In genomic region chr11:43682415-43683217, GRCm38 (mm10) we compare ENCODE assay signal across 8 mouse cellular contexts. TPM values are rescaled to one million over a fixed set of nuclear protein-coding genes. Genes with fewer than 3 reads are reported as not detected.
A peak's percentile ranks its signal among the peaks of the same experiment; 100 is the strongest.
DNase-seq lines count a peak whose midpoint lies in the region; ATAC-seq and TF ChIP-seq lines count a peak whose summit lies in the region.

No protein-coding gene starts in this region.

- DNase-seq in A20 (ENCODE audit: low read depth, low spot score): peak; percentile 73
- peak; percentile 67 for DNase-seq in adrenal gland, postnatal 25 days
- DNase-seq in heart, adult 8-10 months (ENCODE audit: low spot score): peak; percentile 30
- peak; percentile 53 for DNase-seq in kidney, adult 9 months
- peak; percentile 72 for DNase-seq in liver
- peak; percentile 75 for DNase-seq in midbrain, postnatal 0 days (ENCODE audit: low spot score)
- DNase-seq in splenic B cell, adult 2 months (ENCODE audit: low read depth, low spot score): peak; percentile 64

- peaks cover 7% of the 10 kb centered on the region for H3K4me1 ChIP-seq in embryonic facial prominence, embryonic 13.5 days
- 0 out of 2 replicates have a peak, but pooled peaks cover 4% of the 10 kb centered on the region for H3K4me1 ChIP-seq in midbrain, postnatal 0 days (ENCODE audit: insufficient read depth, low read length)

- H3K9ac ChIP-seq in embryonic facial prominence, embryonic 13.5 days: peak overlapping the region; percentile 97
- peak overlapping the region; percentile 98 for H3K9ac ChIP-seq in midbrain, postnatal 0 days (replicated peaks; ENCODE audit: low read length, poor library complexity, severe bottlenecking)

- no peak for TF ChIP-seq CTCF in midbrain, postnatal 0 days (IDR thresholded peaks at IDR 0.05)

- peak; percentile 28; the same call in 1 of the 2 replicates for ATAC-seq in embryonic facial prominence, embryonic 13.5 days (ENCODE audit: insufficient number of reproducible peaks, insufficient read depth, low FRiP score, low TSS enrichment, low read depth)
- ATAC-seq in midbrain, postnatal 0 days (ENCODE audit: low FRiP score): peak; percentile 35

- WGBS in embryonic facial prominence, embryonic 13.5 days: 1% methylated on average over 54 of the region's 72 CpGs
- WGBS in midbrain, postnatal 0 days: under 1% methylated on average over 57 of the region's 72 CpGs

- H3K4me2 ChIP-seq in embryonic facial prominence, embryonic 13.5 days: peak overlapping the region; percentile 67
- H3K4me2 ChIP-seq in midbrain, postnatal 0 days (ENCODE audit: low read depth, low read length, poor library complexity, severe bottlenecking): peak overlapping the region; percentile 61

- H3K9me3 ChIP-seq in embryonic facial prominence, embryonic 13.5 days: no peaks in the 10 kb centered on the region
- no peaks in the 10 kb centered on the region for H3K9me3 ChIP-seq in midbrain, postnatal 0 days (ENCODE audit: low read length)

- no peaks in the 10 kb centered on the region for H3K27me3 ChIP-seq in embryonic facial prominence, embryonic 13.5 days
- no peaks in the 10 kb centered on the region for H3K27me3 ChIP-seq in midbrain, postnatal 0 days (ENCODE audit: insufficient read depth, low read length)
- no peaks in the 10 kb centered on the region for H3K27me3 ChIP-seq in splenic B cell, adult 2 months (ENCODE audit: control insufficient read depth, insufficient read depth, low read length, poor library complexity, severe bottlenecking)

- H3K4me3 ChIP-seq in embryonic facial prominence, embryonic 13.5 days: peak overlapping the region; percentile 87
- peak overlapping the region; percentile 89 for H3K4me3 ChIP-seq in midbrain, postnatal 0 days (ENCODE audit: low read depth, low read length)

- H3K27ac ChIP-seq in embryonic facial prominence, embryonic 13.5 days: peak overlapping the region; percentile 94
- H3K27ac ChIP-seq in midbrain, postnatal 0 days (ENCODE audit: low read depth, low read length): peak overlapping the region; percentile 94

- H3K36me3 ChIP-seq in embryonic facial prominence, embryonic 13.5 days: peaks cover 8% of the 10 kb centered on the region; the same call in 1 of the 2 replicates
- no peaks in the 10 kb centered on the region; the same call in 1 of the 2 replicates for H3K36me3 ChIP-seq in midbrain, postnatal 0 days (ENCODE audit: insufficient read depth, low read length)
- H3K36me3 ChIP-seq in splenic B cell, adult 2 months (ENCODE audit: control insufficient read depth, insufficient read depth, low read length, poor library complexity, severe bottlenecking): no peaks in the 10 kb centered on the region

RNA-seq across cellular contexts. Expression of gene Pwwp2a, which starts 0.8 kb away (rescaled TPM):
- 37.7 and 43.2 TPM in 2 replicates for total RNA-seq in adrenal gland, postnatal 25 days (2021)
- 30.3 and 30.4 TPM in 2 replicates for polyA plus RNA-seq in embryonic facial prominence, embryonic 13.5 days (2015; fragmentation: Nextera tagmentation; extraction: Ambion mirVana)
- 10 to 100 TPM; 13.8 to 18.4 (median 15.7) TPM for total RNA-seq in heart, adult 8-10 months (2022)
- total RNA-seq in midbrain, postnatal 0 days (2014; rRNA removed): 19.9 and 29.2 TPM in 2 replicates
- polyA plus RNA-seq in midbrain, postnatal 0 days (2015; fragmentation: Nextera tagmentation; extraction: Ambion mirVana): 16.9 and 18.8 TPM in 2 replicates

Comparison
In these comparisons a context has a peak if more than half of its experiments do, and no peak if none do; other contexts are left out.
1. Peak in every context shown above with its lines: DNase-seq, ATAC-seq, H3K4me3 ChIP-seq and H3K27ac ChIP-seq.